Mouse (Mus musculus) lung, embryonic 16.5 days (tissue): ENCODE data around the gene Nr5a2. TPM values are rescaled to one million over a fixed set of nuclear protein-coding genes. Genes with fewer than 3 reads are reported as not detected.
A peak's percentile ranks its signal among the peaks of the same experiment; 100 is the strongest.

Source experiments
- ATAC-seq: fragments of 200-750 bp; cut with Nextera tagmentation; 2 replicates; pipeline ENCODE4 v1.8.0; 2017; ENCODE audit warnings: low read depth, mild to moderate bottlenecking, moderate library complexity
- H3K27ac ChIP-seq: fragments of 300-500 bp; sonication (generic); 2 replicates; pipeline ENCODE4 v1.5.1; 2014; ENCODE audit warnings: mild to moderate bottlenecking, control low read depth, low read length
- H3K27me3 ChIP-seq: fragments of 300-500 bp; sonication (generic); 2 replicates; pipeline ENCODE4 v1.6.1; 2014; ENCODE audit warnings: low read depth, low read length, mixed read lengths; ENCODE audit not compliant: control insufficient read depth, insufficient read depth
- H3K36me3 ChIP-seq: fragments of 300-500 bp; sonication (generic); 2 replicates; pipeline ENCODE4 v1.6.1; 2014; ENCODE audit warnings: low read length; ENCODE audit not compliant: control insufficient read depth, insufficient read depth
- H3K4me1 ChIP-seq: fragments of 300-500 bp; sonication (generic); replicated peaks from 2 replicates; pipeline ENCODE4 v1.6.1; 2014; ENCODE audit warnings: low read length, mixed read lengths; ENCODE audit not compliant: control insufficient read depth, insufficient read depth
- H3K4me2 ChIP-seq: fragments of 300-500 bp; sonication (generic); 2 replicates; pipeline ENCODE4 v1.6.1; 2014; ENCODE audit warnings: low read depth, low read length, control low read depth
- H3K4me3 ChIP-seq: fragments of 300-500 bp; sonication (generic); 2 replicates; pipeline ENCODE4 v1.5.1; 2014; ENCODE audit warnings: mild to moderate bottlenecking, low read length, control low read depth
- H3K9ac ChIP-seq: fragments of 300-500 bp; sonication (generic); 2 replicates; pipeline ENCODE4 v1.6.1; 2014; ENCODE audit warnings: low read length, control low read depth
- H3K9me3 ChIP-seq: fragments of 300-500 bp; sonication (generic); 2 replicates; pipeline ENCODE4 v1.6.1; 2016; ENCODE audit warnings: low read length; ENCODE audit not compliant: control insufficient read depth
- WGBS: fragments of 180-500 bp; shearing (Covaris S2); extraction: QIAGEN DNeasy Blood & Tissue Kit; methylation state at CpG from one replicate; pipeline ENCODE4 v1.1.7; 2014; 5-methylcytosine and 5-hydroxymethylcytosine counted together
- polyA plus RNA-seq: library from polyadenylated mRNA; unstranded; fragments of >200 nt; fragmentation: Nextera tagmentation; extraction: Ambion mirVana; gene quantifications from 2 replicates; pipeline ENCODE4 v1.2.1, GENCODE M21; 2015

The Nr5a2 gene
- polyA plus RNA-seq, 1 experiment from 2014 or later: 2.3 TPM

- no peaks in the 10 kb centered on the region for H3K36me3 ChIP-seq
- no peak overlapping the region for H3K4me3 ChIP-seq
- no peak overlapping the region for H3K9ac ChIP-seq
- no peaks in the 10 kb centered on the region for H3K27me3 ChIP-seq
- WGBS: 83% methylated on average over 6 of the region's 6 CpGs
- H3K27ac ChIP-seq: no peak overlapping the region
- no peaks in the 10 kb centered on the region for H3K9me3 ChIP-seq
- no peaks in the 10 kb centered on the region for H3K4me1 ChIP-seq
- no peak overlapping the region for H3K4me2 ChIP-seq
- ATAC-seq: no peak
These were observed 111.5 kb downstream of the Nr5a2 start for GRCm38 (mm10) chr1:136848791-136849190.

- Histone ChIP-seq H3K9me3 (no peaks in the 10 kb centered on the region), H3K27ac (no peak overlapping the region), H3K36me3 (no peaks in the 10 kb centered on the region), H3K27me3 (no peaks in the 10 kb centered on the region), H3K4me1 (no peaks in the 10 kb centered on the region), H3K4me3 (no peak overlapping the region), H3K4me2 (no peak overlapping the region), H3K9ac (no peak overlapping the region)
- WGBS: 76% methylated on average over 2 of the region's 2 CpGs
- ATAC-seq: no peak
These were observed 114.2 kb downstream of the Nr5a2 start for GRCm38 (mm10) chr1:136846081-136846480.

GRCm38 (mm10) chr1:136845341-136845740 lies 114.9 kb downstream of the Nr5a2 start:
- Histone ChIP-seq H3K36me3 (no peaks in the 10 kb centered on the region), H3K9me3 (no peaks in the 10 kb centered on the region), H3K4me3 (no peak overlapping the region), H3K27me3 (no peaks in the 10 kb centered on the region), H3K27ac (no peak overlapping the region), H3K9ac (no peak overlapping the region), H3K4me1 (no peaks in the 10 kb centered on the region), H3K4me2 (no peak overlapping the region)
- WGBS: 83% methylated on average over 9 of the region's 9 CpGs
- no peak for ATAC-seq

- no peak for ATAC-seq
- 63% methylated on average over 7 of the region's 7 CpGs for WGBS
These were observed 119.7 kb downstream of the Nr5a2 start for GRCm38 (mm10) chr1:136840512-136840911.

GRCm38 (mm10) chr1:136839202-136839601 lies 121.0 kb downstream of the Nr5a2 start:
- Histone ChIP-seq H3K9me3 (no peaks in the 10 kb centered on the region), H3K36me3 (no peaks in the 10 kb centered on the region), H3K4me1 (no peaks in the 10 kb centered on the region), H3K27ac (no peak overlapping the region), H3K4me2 (no peak overlapping the region), H3K27me3 (no peaks in the 10 kb centered on the region), H3K9ac (no peak overlapping the region), H3K4me3 (no peak overlapping the region)
- WGBS: 62% methylated on average over 10 of the region's 10 CpGs
- 0 out of 2 replicates have a peak, but pooled peaks have one; percentile 34 for ATAC-seq

More at GRCm38 (mm10) chr1:136840512-136840911, 119.7 kb downstream of the Nr5a2 start:
- no peak overlapping the region for H3K27ac ChIP-seq
- H3K36me3 ChIP-seq: no peaks in the 10 kb centered on the region
- H3K27me3 ChIP-seq: no peaks in the 10 kb centered on the region
- H3K9me3 ChIP-seq: no peaks in the 10 kb centered on the region
- H3K4me3 ChIP-seq: no peak overlapping the region
- no peaks in the 10 kb centered on the region for H3K4me1 ChIP-seq
- H3K9ac ChIP-seq: no peak overlapping the region
- no peak overlapping the region for H3K4me2 ChIP-seq

- H3K4me2 ChIP-seq: no peak overlapping the region
- 34% methylated on average over 12 of the region's 12 CpGs for WGBS
- H3K9ac ChIP-seq: no peak overlapping the region
- no peak overlapping the region for H3K27ac ChIP-seq
- no peaks in the 10 kb centered on the region for H3K9me3 ChIP-seq
- peak; percentile 85 for ATAC-seq
- H3K27me3 ChIP-seq: no peaks in the 10 kb centered on the region
- H3K4me3 ChIP-seq: no peak overlapping the region
- H3K36me3 ChIP-seq: no peaks in the 10 kb centered on the region
- H3K4me1 ChIP-seq: peaks cover 10% of the 10 kb centered on the region
These were observed 127.7 kb downstream of the Nr5a2 start for GRCm38 (mm10) chr1:136832305-136833152.

GRCm38 (mm10) chr1:136830992-136831391 lies 129.3 kb downstream of the Nr5a2 start:
- no peak for ATAC-seq
- Histone ChIP-seq H3K9ac (no peak overlapping the region), H3K36me3 (no peaks in the 10 kb centered on the region), H3K9me3 (no peaks in the 10 kb centered on the region), H3K4me1 (peaks cover 10% of the 10 kb centered on the region), H3K4me2 (no peak overlapping the region), H3K27ac (no peak overlapping the region), H3K4me3 (no peak overlapping the region), H3K27me3 (no peaks in the 10 kb centered on the region)
- 78% methylated on average over 6 of the region's 6 CpGs for WGBS

- H3K27me3 ChIP-seq: no peaks in the 10 kb centered on the region
- no peak for ATAC-seq
- no peaks in the 10 kb centered on the region for H3K36me3 ChIP-seq
- no peak overlapping the region for H3K4me3 ChIP-seq
- 92% methylated on average over 3 of the region's 3 CpGs for WGBS
- H3K4me2 ChIP-seq: no peak overlapping the region
- no peak overlapping the region for H3K9ac ChIP-seq
- H3K9me3 ChIP-seq: no peaks in the 10 kb centered on the region
- peaks cover 10% of the 10 kb centered on the region for H3K4me1 ChIP-seq
- no peak overlapping the region for H3K27ac ChIP-seq
These were observed 130.3 kb downstream of the Nr5a2 start for GRCm38 (mm10) chr1:136829931-136830330.

- 63% methylated on average over 4 of the region's 4 CpGs for WGBS
These were observed 136.4 kb downstream of the Nr5a2 start for GRCm38 (mm10) chr1:136823897-136824296.

More at GRCm38 (mm10) chr1:136823897-136824296, 136.4 kb downstream of the Nr5a2 start:
- no peaks in the 10 kb centered on the region for H3K9me3 ChIP-seq
- H3K36me3 ChIP-seq: no peaks in the 10 kb centered on the region
- no peaks in the 10 kb centered on the region for H3K4me1 ChIP-seq
- peak; percentile 38; the same call in 1 of the 2 replicates for ATAC-seq
- no peak overlapping the region for H3K9ac ChIP-seq
- no peak overlapping the region for H3K4me2 ChIP-seq
- H3K27me3 ChIP-seq: no peaks in the 10 kb centered on the region
- H3K27ac ChIP-seq: no peak overlapping the region
- H3K4me3 ChIP-seq: no peak overlapping the region
